Mouse (Mus musculus): Measurements from ENCODE around the gene Hipk2.

DNA sequence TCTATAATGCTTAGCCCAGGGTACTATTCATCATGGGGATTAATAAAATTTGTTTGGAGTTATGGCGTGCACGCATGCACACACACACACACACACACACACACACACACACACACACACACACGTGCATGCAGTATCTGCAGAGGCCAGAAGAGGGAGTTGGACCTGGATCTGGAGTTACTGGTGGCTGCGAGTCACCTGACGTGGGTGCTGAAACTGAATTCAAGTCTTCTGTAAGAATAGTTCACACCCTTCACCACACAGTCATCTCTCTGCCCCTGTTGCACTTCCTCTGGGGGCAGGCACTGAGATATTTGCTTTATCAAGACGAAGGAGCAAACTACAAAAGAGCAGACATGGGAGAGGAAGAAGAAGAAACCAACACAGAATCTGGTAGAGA lies 206.4 kb downstream of the Hipk2 start:
- peak; percentile 41 for TF ChIP-seq CTCF (IDR thresholded peaks at IDR 0.05; ENCODE audit: low read depth)
- no peak for TF ChIP-seq EP300 (optimal IDR thresholded peaks at IDR 0.05)
